Mouse (Mus musculus): ENCODE data around the gene Ckap5. TPM values are rescaled to one million over a fixed set of nuclear protein-coding genes. Genes with fewer than 3 reads are reported as not detected.
"Not testable (repeated sequence)": the region's sequence is repeated elsewhere in the genome, so short reads cannot be mapped to it uniquely, and the experiment has no call there.

Gene Ckap5
- polyA plus RNA-seq (2015; fragmentation: Nextera tagmentation; extraction: Ambion mirVana): 109 and 115 TPM in 2 replicates

DNA sequence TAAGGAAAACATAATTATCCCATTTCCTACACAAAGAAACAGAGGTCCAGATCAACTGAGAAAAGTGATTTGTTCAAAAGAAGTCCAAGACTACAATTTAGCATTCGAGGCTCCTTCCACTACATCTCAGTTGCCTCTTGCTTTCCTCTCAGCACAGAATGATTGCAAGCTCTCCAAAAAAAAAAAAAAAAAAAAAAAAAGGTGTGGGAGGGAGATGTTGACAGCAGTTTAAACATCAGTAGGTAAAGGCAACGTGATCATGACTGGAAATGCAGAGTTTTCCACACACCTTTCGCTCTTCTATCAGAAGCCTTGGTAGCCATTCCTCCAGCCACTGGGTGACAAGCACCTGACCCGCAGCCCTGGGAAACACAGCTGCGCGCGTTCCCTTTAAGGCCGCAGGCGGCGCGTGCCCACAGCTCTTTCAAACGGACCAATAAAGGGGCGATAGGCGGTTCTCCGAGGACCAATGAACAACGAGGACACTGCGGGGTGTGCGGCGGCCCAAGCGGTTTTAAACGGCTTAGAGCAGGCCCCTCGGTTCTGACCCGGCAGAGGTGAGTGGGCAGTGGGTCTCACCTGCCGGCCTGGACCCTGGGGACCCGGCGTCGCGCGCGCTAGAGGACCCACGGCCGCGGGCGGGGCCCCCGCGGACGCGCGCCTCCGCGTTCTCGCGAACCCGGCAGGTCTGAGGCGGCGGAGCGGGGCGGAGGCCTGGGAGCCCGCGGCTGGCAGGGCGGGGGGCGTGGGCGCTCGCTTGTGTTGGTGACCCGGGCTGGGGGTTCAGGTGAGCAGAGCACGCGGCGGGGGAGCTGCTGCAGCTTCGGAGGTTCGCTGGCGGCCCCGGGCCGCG lies at the start of gene Ckap5:
Gene Ckap5 (plus strand): TSS at position 469 of the 853 bp plus-strand sequence.
- H3K4me2 ChIP-seq: peak within 1 kb of the TSS; percentile 73
- H3K27me3 ChIP-seq (replicated peaks): no peaks in the 10 kb centered on the region
- peak within 1 kb of the TSS; percentile 82 for H3K4me3 ChIP-seq
- peak; percentile 99 for ATAC-seq (replicated peaks)
- H3K9ac ChIP-seq: peak within 1 kb of the TSS; percentile 96
- H3K27ac ChIP-seq: peak within 1 kb of the TSS; percentile 83
- no peaks in the 10 kb centered on the region for H3K9me3 ChIP-seq
- H3K4me1 ChIP-seq: peaks cover 14% of the 10 kb centered on the region
- WGBS: 1% methylated on average over 62 of the region's 64 CpGs
- H3K36me3 ChIP-seq (replicated peaks): no peaks in the 10 kb centered on the region

DNA sequence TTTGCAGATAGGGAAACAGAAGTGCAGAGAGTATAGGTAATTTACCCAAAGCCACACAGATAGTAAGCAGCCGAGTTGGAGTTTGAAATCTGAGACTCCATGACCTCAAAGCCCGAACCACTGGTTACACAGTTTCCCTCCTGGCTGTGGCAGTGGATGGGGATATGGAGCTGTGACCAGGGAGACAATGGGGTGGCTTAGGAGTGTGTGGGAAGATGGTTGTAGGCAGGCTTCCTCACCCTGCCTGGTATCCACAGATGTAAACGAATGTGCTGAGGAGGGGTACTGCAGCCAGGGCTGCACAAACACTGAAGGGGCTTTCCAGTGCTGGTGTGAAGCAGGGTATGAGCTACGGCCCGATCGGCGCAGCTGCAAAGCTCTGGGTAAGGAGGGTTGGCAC lies 49.7 kb upstream of the Ckap5 start:
- ATAC-seq (replicated peaks): no peak
- no peaks in the 10 kb centered on the region for H3K36me3 ChIP-seq (replicated peaks)
- WGBS: 90% methylated on average over 7 of the region's 7 CpGs

DNA sequence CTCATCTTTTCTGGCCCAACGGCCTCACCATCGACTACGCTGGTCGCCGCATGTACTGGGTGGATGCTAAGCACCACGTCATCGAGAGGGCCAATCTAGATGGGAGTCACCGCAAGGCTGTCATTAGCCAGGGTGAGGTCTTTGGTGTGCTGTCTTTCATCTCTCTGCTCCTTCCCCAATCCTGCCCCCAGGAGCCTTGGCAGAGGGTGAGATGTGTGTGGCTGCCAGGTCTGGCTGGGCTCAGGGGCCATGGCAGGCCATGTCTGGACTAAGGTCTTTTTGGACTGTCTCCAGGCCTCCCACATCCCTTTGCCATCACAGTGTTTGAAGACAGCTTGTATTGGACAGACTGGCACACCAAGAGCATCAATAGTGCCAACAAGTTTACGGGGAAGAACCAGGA lies 46.2 kb upstream of the Ckap5 start:
- Histone ChIP-seq H3K27me3 (replicated peaks) (no peaks in the 10 kb centered on the region), H3K4me2 (no peak overlapping the region), H3K9ac (no peak overlapping the region), H3K4me1 (no peaks in the 10 kb centered on the region), H3K27ac (no peak overlapping the region), H3K36me3 (replicated peaks) (no peaks in the 10 kb centered on the region), H3K9me3 (no peaks in the 10 kb centered on the region), H3K4me3 (no peak overlapping the region)
- peak; percentile 57 for ATAC-seq (replicated peaks)
- WGBS: 94% methylated on average over 9 of the region's 9 CpGs

More for the DNA sequence above, 49.7 kb upstream of the Ckap5 start:
- no peaks in the 10 kb centered on the region for H3K4me1 ChIP-seq
- H3K9me3 ChIP-seq: no peaks in the 10 kb centered on the region
- no peak overlapping the region for H3K27ac ChIP-seq
- H3K4me3 ChIP-seq: no peak overlapping the region
- H3K4me2 ChIP-seq: no peak overlapping the region
- no peaks in the 10 kb centered on the region for H3K27me3 ChIP-seq (replicated peaks)
- H3K9ac ChIP-seq: no peak overlapping the region

DNA sequence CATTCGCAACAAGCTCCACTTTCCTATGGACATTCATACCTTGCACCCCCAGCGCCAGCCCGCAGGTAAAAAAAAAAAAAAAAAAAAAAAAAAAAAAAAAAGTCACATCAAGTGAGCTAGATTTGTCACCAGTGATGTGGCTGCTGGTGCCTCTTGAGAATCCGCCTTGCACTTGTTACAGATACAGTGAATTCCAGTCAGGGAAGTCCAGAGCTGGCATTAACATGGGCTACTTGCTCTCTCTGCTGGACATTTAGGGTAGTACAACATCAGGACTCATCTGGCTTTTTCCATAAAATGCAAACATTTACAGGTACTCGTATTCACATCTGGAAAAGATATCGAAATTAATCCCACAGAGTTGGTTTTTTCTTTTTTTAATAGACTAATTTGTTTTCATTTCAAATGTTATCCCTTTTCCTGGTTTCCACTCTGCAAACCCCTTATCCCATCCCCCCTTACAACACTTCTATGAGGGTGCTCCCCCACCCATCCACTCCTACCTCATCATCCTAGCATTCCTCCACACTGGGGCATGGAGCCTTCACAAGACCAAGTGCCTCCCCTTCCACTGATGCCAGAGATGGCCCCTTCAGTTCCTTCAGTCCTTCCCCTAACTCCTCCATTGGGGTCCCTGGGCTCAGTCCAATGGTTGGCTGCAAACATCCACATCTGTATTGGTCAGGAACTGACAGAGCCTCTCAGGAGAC lies 45.6 kb upstream of the Ckap5 start:
- no peaks in the 10 kb centered on the region for H3K4me1 ChIP-seq
- WGBS: 64% methylated on average over 6 of the region's 6 CpGs
- no peaks in the 10 kb centered on the region for H3K9me3 ChIP-seq
- no peak overlapping the region for H3K4me3 ChIP-seq
- peak; percentile 87 for ATAC-seq (replicated peaks)
- H3K27me3 ChIP-seq (replicated peaks): no peaks in the 10 kb centered on the region
- no peak overlapping the region for H3K4me2 ChIP-seq
- H3K36me3 ChIP-seq (replicated peaks): no peaks in the 10 kb centered on the region
- H3K27ac ChIP-seq: no peak overlapping the region
- H3K9ac ChIP-seq: no peak overlapping the region

DNA sequence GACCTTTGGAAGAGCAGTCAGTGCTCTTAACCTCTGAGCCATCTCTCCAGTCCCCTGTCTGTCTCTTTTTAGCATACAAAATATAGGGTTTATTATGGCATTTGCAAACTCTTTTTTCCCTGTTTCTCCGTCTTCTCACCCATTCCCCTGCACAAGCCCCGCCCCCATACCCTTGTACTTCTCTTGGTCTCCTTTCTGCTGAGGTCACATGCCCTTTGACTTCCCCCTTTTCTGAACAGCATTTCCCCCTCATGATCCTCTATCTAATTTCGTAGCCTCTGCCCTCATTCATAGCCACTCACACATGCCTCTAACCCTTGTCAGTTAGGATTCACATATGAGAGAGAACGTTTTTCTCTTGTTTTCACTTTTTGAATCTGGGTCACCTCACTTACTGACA lies 41.9 kb upstream of the Ckap5 start:
- no peaks in the 10 kb centered on the region for H3K36me3 ChIP-seq (replicated peaks)

DNA sequence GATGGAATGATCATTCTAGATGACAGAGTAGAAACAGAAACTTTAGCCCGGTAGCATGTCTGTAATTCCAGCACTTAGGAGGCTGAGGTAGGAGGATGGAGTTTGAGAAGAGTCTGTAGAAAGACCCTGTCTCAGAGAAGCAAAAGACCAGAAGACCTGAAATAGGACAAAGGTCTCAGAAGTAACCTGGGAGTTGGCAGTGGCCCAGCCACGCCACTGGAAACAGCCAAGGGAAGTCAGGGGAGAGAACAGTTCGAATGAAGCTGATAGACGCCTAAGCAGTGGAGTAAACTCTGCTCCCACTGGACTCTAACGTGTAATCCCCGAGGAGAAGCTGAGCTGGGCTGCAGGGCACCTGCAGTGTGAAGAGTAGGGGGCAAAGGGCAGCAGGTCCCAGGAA lies 41.3 kb upstream of the Ckap5 start:
- H3K4me1 ChIP-seq: no peaks in the 10 kb centered on the region
- no peak for ATAC-seq (replicated peaks)
- H3K27me3 ChIP-seq (replicated peaks): no peaks in the 10 kb centered on the region
- no peak overlapping the region for H3K4me2 ChIP-seq
- WGBS: 83% methylated on average over 6 of the region's 6 CpGs
- H3K4me3 ChIP-seq: no peak overlapping the region
- H3K27ac ChIP-seq: no peak overlapping the region
- H3K9me3 ChIP-seq: no peaks in the 10 kb centered on the region
- H3K9ac ChIP-seq: no peak overlapping the region
- no peaks in the 10 kb centered on the region for H3K36me3 ChIP-seq (replicated peaks)

More for the DNA sequence above, 41.9 kb upstream of the Ckap5 start:
- ATAC-seq (replicated peaks): no peak
- Histone ChIP-seq H3K27ac (no peak overlapping the region), H3K9me3 (no peaks in the 10 kb centered on the region), H3K4me2 (no peak overlapping the region), H3K4me1 (no peaks in the 10 kb centered on the region), H3K9ac (no peak overlapping the region), H3K4me3 (no peak overlapping the region), H3K27me3 (replicated peaks) (no peaks in the 10 kb centered on the region)
- WGBS: 78% methylated on average over 4 of the region's 4 CpGs

DNA sequence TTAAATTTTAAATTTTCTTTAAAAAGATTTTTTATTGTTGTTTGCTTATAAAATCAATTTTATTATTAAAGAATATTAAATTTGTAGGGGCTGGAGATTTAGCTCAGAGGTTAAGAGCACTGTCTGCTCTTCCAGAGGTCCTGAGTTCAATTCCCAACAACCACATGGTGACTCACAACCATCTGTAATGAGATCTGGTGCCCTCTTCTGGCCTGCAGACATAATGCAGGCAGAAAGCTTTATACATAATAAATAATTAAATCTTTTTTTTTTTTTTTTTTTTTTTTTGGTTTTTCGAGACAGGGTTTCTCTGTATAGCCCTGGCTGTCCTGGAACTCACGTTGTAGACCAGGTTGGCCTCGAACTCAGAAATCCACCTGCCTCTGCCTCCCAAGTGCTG lies 39.3 kb upstream of the Ckap5 start:
- not testable (repeated sequence) for H3K4me1 ChIP-seq; H3K4me3 ChIP-seq; ATAC-seq (replicated peaks); H3K36me3 ChIP-seq (replicated peaks); H3K27ac ChIP-seq; H3K4me2 ChIP-seq; H3K27me3 ChIP-seq (replicated peaks); H3K9ac ChIP-seq; H3K9me3 ChIP-seq
- WGBS: 72% methylated on average over 3 of the region's 3 CpGs

DNA sequence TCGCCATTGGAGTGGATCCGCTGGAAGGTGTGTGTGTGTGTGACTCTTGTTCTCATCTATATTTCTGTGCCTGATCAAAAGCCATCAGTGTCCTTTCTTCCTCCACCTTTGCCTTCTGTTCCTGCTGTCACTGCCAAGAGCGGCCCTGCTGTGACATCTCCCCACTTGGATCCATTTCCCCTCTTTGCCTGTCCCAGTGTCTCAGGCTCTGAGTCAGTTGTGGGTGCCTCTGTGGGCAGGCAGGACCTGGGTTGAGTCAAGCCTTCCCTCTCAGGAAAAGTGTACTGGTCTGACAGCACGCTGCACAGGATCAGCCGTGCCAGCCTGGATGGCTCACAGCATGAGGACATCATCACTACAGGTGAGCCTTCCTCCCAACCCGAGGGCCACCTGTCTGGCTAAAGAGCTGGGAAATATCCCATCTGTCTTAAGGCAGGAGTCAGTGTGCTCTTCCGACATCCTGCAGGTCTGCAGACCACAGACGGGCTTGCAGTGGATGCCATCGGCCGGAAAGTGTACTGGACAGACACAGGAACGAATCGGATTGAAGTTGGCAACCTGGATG lies 34.4 kb upstream of the Ckap5 start:
- Histone ChIP-seq H3K9ac (no peak overlapping the region), H3K4me1 (no peaks in the 10 kb centered on the region), H3K36me3 (replicated peaks) (no peaks in the 10 kb centered on the region), H3K4me2 (no peak overlapping the region), H3K4me3 (no peak overlapping the region), H3K27ac (no peak overlapping the region), H3K27me3 (replicated peaks) (no peaks in the 10 kb centered on the region), H3K9me3 (no peaks in the 10 kb centered on the region)
- no peak for ATAC-seq (replicated peaks)
- WGBS: 94% methylated on average over 12 of the region's 12 CpGs

DNA sequence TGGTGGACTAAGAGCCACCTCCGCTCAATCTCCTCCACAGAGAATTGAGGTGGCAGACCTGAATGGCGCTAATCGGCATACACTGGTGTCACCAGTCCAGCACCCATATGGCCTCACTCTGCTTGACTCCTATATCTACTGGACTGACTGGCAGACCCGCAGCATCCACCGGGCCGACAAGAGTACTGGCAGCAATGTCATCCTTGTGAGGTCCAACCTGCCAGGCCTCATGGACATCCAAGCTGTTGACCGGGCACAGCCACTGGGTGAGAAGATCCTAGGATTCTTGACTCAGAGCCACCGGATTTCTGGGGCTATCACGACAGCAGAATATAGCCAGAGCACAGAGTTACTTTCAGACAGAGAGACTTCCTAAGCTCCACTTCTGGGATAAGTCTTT lies 32.6 kb upstream of the Ckap5 start:
- 95% methylated on average over 9 of the region's 9 CpGs for WGBS
- ATAC-seq (replicated peaks): no peak
- Histone ChIP-seq H3K27me3 (replicated peaks) (no peaks in the 10 kb centered on the region), H3K4me2 (no peak overlapping the region), H3K27ac (no peak overlapping the region), H3K4me1 (no peaks in the 10 kb centered on the region), H3K4me3 (no peak overlapping the region), H3K9me3 (no peaks in the 10 kb centered on the region), H3K9ac (no peak overlapping the region), H3K36me3 (replicated peaks) (no peaks in the 10 kb centered on the region)

DNA sequence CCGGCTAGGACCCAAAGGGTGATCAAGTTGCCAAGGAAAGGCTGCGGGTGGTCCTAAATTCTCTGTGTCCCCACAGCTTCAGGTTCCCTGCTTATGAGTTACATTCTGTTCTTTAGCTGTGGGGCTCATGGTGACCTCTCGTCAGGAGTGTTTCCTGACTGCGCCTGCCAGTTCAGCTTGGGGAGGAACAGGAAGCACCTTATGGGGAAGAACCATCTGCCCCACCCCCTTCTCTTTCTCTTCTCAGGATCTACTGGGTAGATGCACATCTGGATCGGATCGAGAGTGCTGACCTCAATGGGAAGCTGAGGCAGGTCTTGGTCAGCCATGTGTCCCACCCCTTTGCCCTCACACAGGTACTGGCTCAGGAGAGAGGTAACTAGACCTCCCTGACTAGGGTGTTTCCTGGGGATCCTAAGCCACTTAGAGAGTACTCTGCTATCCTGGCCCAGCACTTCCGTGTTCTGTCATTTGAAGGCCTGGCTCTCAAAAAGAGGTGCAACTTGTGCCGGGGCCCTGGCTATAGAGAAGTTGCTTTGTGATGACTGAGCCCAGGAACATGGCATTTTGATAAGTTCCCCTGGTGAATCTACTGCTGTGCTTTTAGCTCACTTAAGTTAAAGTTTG lies 28.4 kb upstream of the Ckap5 start:
- Histone ChIP-seq H3K9me3 (no peaks in the 10 kb centered on the region), H3K27me3 (replicated peaks) (no peaks in the 10 kb centered on the region), H3K4me3 (no peak overlapping the region), H3K9ac (no peak overlapping the region), H3K4me1 (no peaks in the 10 kb centered on the region), H3K4me2 (no peak overlapping the region), H3K27ac (no peak overlapping the region), H3K36me3 (replicated peaks) (0 out of 2 replicates have a peak, but pooled peaks cover 5% of the 10 kb centered on the region)
- no peak for ATAC-seq (replicated peaks)
- 89% methylated on average over 8 of the region's 8 CpGs for WGBS

DNA sequence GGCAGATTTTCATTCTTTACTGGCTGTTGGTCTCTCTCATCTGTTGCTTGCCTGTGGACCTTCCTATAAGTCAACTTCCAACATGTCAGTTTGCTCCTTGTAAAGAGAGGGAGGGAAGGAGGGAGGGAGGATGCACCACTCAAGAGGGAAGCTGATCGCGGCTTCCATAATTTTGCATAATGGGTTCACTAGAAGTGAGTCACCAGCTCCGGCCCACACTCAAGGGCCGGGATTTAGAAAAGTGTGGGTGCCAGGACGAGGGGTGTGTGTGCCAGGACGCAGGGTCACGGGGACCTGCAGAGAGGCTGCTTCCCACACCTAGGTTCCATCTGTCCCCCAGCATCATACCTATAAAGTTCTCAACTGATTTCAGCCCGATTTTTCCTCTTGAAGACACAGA lies 18.5 kb upstream of the Ckap5 start:
- WGBS: 93% methylated on average over 8 of the region's 8 CpGs

DNA sequence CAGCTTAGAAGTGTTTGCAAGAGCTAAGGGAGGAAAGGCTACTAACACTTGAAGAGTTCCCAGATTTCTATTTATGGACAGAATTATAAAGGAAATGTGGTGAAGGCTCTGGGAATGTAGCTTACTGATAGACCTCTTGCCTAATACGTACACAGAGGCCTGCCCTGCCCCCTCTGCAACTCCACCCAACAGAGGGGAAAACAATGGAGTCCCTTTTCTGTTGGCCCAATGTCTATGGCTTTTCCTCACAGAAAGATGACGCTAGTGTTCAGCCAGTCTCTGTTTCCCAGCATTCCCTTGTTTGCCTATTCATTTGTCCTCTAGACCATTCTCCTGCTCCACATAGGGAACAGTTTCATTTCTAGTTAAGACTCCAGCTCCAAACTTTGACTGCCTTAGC lies 9.4 kb upstream of the Ckap5 start:
- Histone ChIP-seq H3K9me3 (no peaks in the 10 kb centered on the region), H3K4me3 (no peak overlapping the region), H3K4me1 (0 out of 2 replicates have a peak, but pooled peaks cover 2% of the 10 kb centered on the region), H3K4me2 (no peak overlapping the region), H3K9ac (no peak overlapping the region), H3K27me3 (replicated peaks) (no peaks in the 10 kb centered on the region), H3K36me3 (replicated peaks) (no peaks in the 10 kb centered on the region), H3K27ac (no peak overlapping the region)
- 18% methylated on average over 2 of the region's 2 CpGs for WGBS
- no peak for ATAC-seq (replicated peaks)

More for the DNA sequence above, 18.5 kb upstream of the Ckap5 start:
- Histone ChIP-seq H3K4me3 (no peak overlapping the region), H3K4me1 (no peaks in the 10 kb centered on the region), H3K4me2 (no peak overlapping the region), H3K9me3 (no peaks in the 10 kb centered on the region), H3K36me3 (replicated peaks) (no peaks in the 10 kb centered on the region), H3K27me3 (replicated peaks) (no peaks in the 10 kb centered on the region), H3K27ac (no peak overlapping the region), H3K9ac (no peak overlapping the region)
- no peak for ATAC-seq (replicated peaks)
